Mouse (Mus musculus): Measurements from ENCODE around the gene Rbfox2. TPM values are rescaled to one million over a fixed set of nuclear protein-coding genes. Genes with fewer than 3 reads are reported as not detected.

The Rbfox2 gene
- polyA plus RNA-seq, 1 experiment from 2014 or later = 173 TPM

GRCm38 (mm10) chr15:77058566-77058965 lies 248.2 kb downstream of the Rbfox2 start:
- H3K4me2 ChIP-seq (replicated peaks) = no peak overlapping the region
- H3K4me1 ChIP-seq = peaks cover 7% of the 10 kb centered on the region
- no peak overlapping the region for H3K27ac ChIP-seq (replicated peaks)
- ATAC-seq (replicated peaks) = no peak
- no peaks in the 10 kb centered on the region for H3K27me3 ChIP-seq
- no peaks in the 10 kb centered on the region for H3K36me3 ChIP-seq
- H3K9ac ChIP-seq (replicated peaks) = no peak overlapping the region
- no peak overlapping the region for H3K4me3 ChIP-seq
- no peaks in the 10 kb centered on the region for H3K9me3 ChIP-seq

GRCm38 (mm10) chr15:77056791-77057051 lies 250.1 kb downstream of the Rbfox2 start:
- no peak overlapping the region for H3K9ac ChIP-seq (replicated peaks)
- H3K36me3 ChIP-seq = no peaks in the 10 kb centered on the region
- peaks cover 7% of the 10 kb centered on the region for H3K4me1 ChIP-seq
- WGBS = 63% methylated on average over 3 of the region's 3 CpGs
- H3K27me3 ChIP-seq = no peaks in the 10 kb centered on the region
- H3K4me3 ChIP-seq = no peak overlapping the region
- H3K4me2 ChIP-seq (replicated peaks) = no peak overlapping the region
- no peak for ATAC-seq (replicated peaks)
- no peaks in the 10 kb centered on the region for H3K9me3 ChIP-seq
- H3K27ac ChIP-seq (replicated peaks) = peak overlapping the region; percentile 64

- Histone ChIP-seq H3K27ac (replicated peaks) (peak overlapping the region; percentile 64), H3K9ac (replicated peaks) (no peak overlapping the region)
Observed at GRCm38 (mm10) chr15:77056001-77056790, 250.6 kb downstream of the Rbfox2 start.

GRCm38 (mm10) chr15:77054611-77055175 lies 252.1 kb downstream of the Rbfox2 start:
- no peak overlapping the region for H3K27ac ChIP-seq (replicated peaks)
- peaks cover 7% of the 10 kb centered on the region for H3K4me1 ChIP-seq
- H3K9me3 ChIP-seq = no peaks in the 10 kb centered on the region
- ATAC-seq (replicated peaks) = no peak
- WGBS = 46% methylated on average over 5 of the region's 5 CpGs
- H3K27me3 ChIP-seq = no peaks in the 10 kb centered on the region
- no peak overlapping the region for H3K4me2 ChIP-seq (replicated peaks)
- no peak overlapping the region for H3K9ac ChIP-seq (replicated peaks)
- no peaks in the 10 kb centered on the region for H3K36me3 ChIP-seq
- H3K4me3 ChIP-seq = no peak overlapping the region

More at GRCm38 (mm10) chr15:77056001-77056790, 250.6 kb downstream of the Rbfox2 start:
- H3K4me1 ChIP-seq = peaks cover 7% of the 10 kb centered on the region
- no peaks in the 10 kb centered on the region for H3K9me3 ChIP-seq
- 34% methylated on average over 6 of the region's 6 CpGs for WGBS
- no peak overlapping the region for H3K4me3 ChIP-seq
- no peak for ATAC-seq (replicated peaks)
- H3K4me2 ChIP-seq (replicated peaks) = no peak overlapping the region
- H3K36me3 ChIP-seq = no peaks in the 10 kb centered on the region
- no peaks in the 10 kb centered on the region for H3K27me3 ChIP-seq

GRCm38 (mm10) chr15:77053021-77053420 lies 253.8 kb downstream of the Rbfox2 start:
- 92% methylated on average over 1 of the region's 1 CpGs for WGBS
- no peak overlapping the region for H3K4me3 ChIP-seq
- ATAC-seq (replicated peaks) = no peak
- no peaks in the 10 kb centered on the region for H3K36me3 ChIP-seq
- H3K9me3 ChIP-seq = no peaks in the 10 kb centered on the region
- no peaks in the 10 kb centered on the region for H3K27me3 ChIP-seq
- peaks cover 7% of the 10 kb centered on the region for H3K4me1 ChIP-seq
- H3K27ac ChIP-seq (replicated peaks) = no peak overlapping the region
- no peak overlapping the region for H3K4me2 ChIP-seq (replicated peaks)
- no peak overlapping the region for H3K9ac ChIP-seq (replicated peaks)

GRCm38 (mm10) chr15:77052176-77052575 lies 254.6 kb downstream of the Rbfox2 start:
- Histone ChIP-seq H3K27me3 (no peaks in the 10 kb centered on the region), H3K4me1 (peaks cover 7% of the 10 kb centered on the region)

GRCm38 (mm10) chr15:77050570-77050969 lies 256.2 kb downstream of the Rbfox2 start, which contains the start of gene Mb:
Mb (minus strand) TSS chr15:77050670.
- no peak for ATAC-seq (replicated peaks)
- 93% methylated on average over 10 of the region's 10 CpGs for WGBS
- Histone ChIP-seq H3K4me3 (no peak within 1 kb of the TSS), H3K9ac (replicated peaks) (no peak within 1 kb of the TSS), H3K4me2 (replicated peaks) (no peak within 1 kb of the TSS), H3K9me3 (no peaks in the 10 kb centered on the region), H3K4me1 (no peaks in the 10 kb centered on the region), H3K27me3 (no peaks in the 10 kb centered on the region), H3K36me3 (no peaks in the 10 kb centered on the region), H3K27ac (replicated peaks) (no peak within 1 kb of the TSS)

More at GRCm38 (mm10) chr15:77052176-77052575, 254.6 kb downstream of the Rbfox2 start:
- no peak overlapping the region for H3K27ac ChIP-seq (replicated peaks)
- no peaks in the 10 kb centered on the region for H3K9me3 ChIP-seq
- WGBS = 42% methylated on average over 1 of the region's 1 CpGs
- H3K4me2 ChIP-seq (replicated peaks) = no peak overlapping the region
- H3K4me3 ChIP-seq = no peak overlapping the region
- H3K36me3 ChIP-seq = no peaks in the 10 kb centered on the region
- no peak overlapping the region for H3K9ac ChIP-seq (replicated peaks)
- no peak for ATAC-seq (replicated peaks)

GRCm38 (mm10) chr15:77045609-77046008 lies 261.2 kb downstream of the Rbfox2 start:
- no peaks in the 10 kb centered on the region for H3K9me3 ChIP-seq
- WGBS = 87% methylated on average over 10 of the region's 10 CpGs
- no peaks in the 10 kb centered on the region for H3K4me1 ChIP-seq
- ATAC-seq (replicated peaks) = no peak
- H3K27me3 ChIP-seq = no peaks in the 10 kb centered on the region
- no peak overlapping the region for H3K27ac ChIP-seq (replicated peaks)
- H3K36me3 ChIP-seq = no peaks in the 10 kb centered on the region
- H3K9ac ChIP-seq (replicated peaks) = no peak overlapping the region
- no peak overlapping the region for H3K4me3 ChIP-seq
- H3K4me2 ChIP-seq (replicated peaks) = no peak overlapping the region

GRCm38 (mm10) chr15:77044597-77045320 lies 262.0 kb downstream of the Rbfox2 start, which contains the start of gene Apol6:
Apol6 (plus strand) TSS chr15:77044729.
- H3K9me3 ChIP-seq = no peaks in the 10 kb centered on the region
- H3K4me3 ChIP-seq = no peak within 1 kb of the TSS
- WGBS = 85% methylated on average over 12 of the region's 12 CpGs
- H3K4me2 ChIP-seq (replicated peaks) = no peak within 1 kb of the TSS
- no peaks in the 10 kb centered on the region for H3K4me1 ChIP-seq
- no peak within 1 kb of the TSS for H3K27ac ChIP-seq (replicated peaks)
- no peak for ATAC-seq (replicated peaks)
- H3K27me3 ChIP-seq = no peaks in the 10 kb centered on the region
- H3K9ac ChIP-seq (replicated peaks) = no peak within 1 kb of the TSS
- no peaks in the 10 kb centered on the region for H3K36me3 ChIP-seq

GRCm38 (mm10) chr15:77040784-77041183 lies 266.0 kb downstream of the Rbfox2 start:
- Histone ChIP-seq H3K27me3 (no peaks in the 10 kb centered on the region), H3K4me3 (no peak overlapping the region), H3K4me2 (replicated peaks) (no peak overlapping the region), H3K27ac (replicated peaks) (no peak overlapping the region), H3K4me1 (0 out of 2 replicates have a peak, but pooled peaks cover 11% of the 10 kb centered on the region), H3K9ac (replicated peaks) (no peak overlapping the region), H3K9me3 (no peaks in the 10 kb centered on the region), H3K36me3 (no peaks in the 10 kb centered on the region)
- WGBS = 80% methylated on average over 3 of the region's 3 CpGs
- ATAC-seq (replicated peaks) = no peak

- H3K36me3 ChIP-seq = no peaks in the 10 kb centered on the region
- no peak overlapping the region for H3K4me3 ChIP-seq
- 86% methylated on average over 7 of the region's 9 CpGs for WGBS
- H3K9me3 ChIP-seq = no peaks in the 10 kb centered on the region
- H3K27ac ChIP-seq (replicated peaks) = no peak overlapping the region
- ATAC-seq (replicated peaks) = no peak
- H3K27me3 ChIP-seq = no peaks in the 10 kb centered on the region
- H3K4me1 ChIP-seq = 0 out of 2 replicates have a peak, but pooled peaks cover 11% of the 10 kb centered on the region
- no peak overlapping the region for H3K4me2 ChIP-seq (replicated peaks)
- H3K9ac ChIP-seq (replicated peaks) = no peak overlapping the region
Observed at GRCm38 (mm10) chr15:77039211-77039700, 267.5 kb downstream of the Rbfox2 start.
